Mouse (Mus musculus) retina, postnatal 1 day (tissue): ENCODE measurements around the gene Lhfp.
A peak's percentile ranks its signal among the peaks of the same experiment; 100 is the strongest.

Experiments
- DNase-seq: peaks from one replicate; pipeline ENCODE4 v3.0.0-alpha.2; 2012

Lhfp gene

DNA sequence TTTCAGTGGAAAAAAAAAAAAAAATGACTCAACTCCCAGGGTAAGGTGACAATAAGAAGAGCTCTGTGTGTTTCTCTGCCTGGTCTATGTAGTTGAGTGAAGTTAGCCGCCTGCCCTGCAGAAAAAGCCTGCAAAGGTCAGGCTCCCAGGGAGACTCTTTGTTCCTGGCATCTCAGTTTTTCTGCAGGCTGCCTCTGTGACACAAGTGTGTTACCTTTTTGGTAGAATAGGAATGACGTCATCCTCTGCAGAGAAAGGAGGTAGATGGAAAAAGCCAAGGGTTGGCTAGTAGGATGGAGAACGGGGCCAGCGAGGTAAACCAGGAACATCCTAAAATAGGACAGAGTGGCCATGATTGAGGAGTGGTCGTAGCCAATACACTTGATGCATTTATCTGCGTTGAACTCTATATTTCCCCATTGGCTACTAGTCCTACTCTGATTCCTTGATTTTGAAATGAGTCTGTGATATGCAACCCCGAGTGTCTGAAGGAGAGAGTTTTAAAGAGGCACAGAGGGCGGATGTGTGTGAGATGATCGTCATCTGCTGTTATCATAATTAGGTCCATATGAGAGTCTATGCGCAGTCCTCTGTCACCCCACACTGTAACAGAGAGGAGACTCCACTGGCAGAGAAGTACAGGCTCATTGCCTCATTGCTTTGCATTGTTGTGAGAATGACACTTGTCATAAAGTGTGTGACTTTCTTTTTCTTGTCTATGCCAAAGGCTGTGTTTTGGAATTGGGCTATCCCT, 132.2 kb downstream of the Lhfp start:
- no peak for DNase-seq

DNA sequence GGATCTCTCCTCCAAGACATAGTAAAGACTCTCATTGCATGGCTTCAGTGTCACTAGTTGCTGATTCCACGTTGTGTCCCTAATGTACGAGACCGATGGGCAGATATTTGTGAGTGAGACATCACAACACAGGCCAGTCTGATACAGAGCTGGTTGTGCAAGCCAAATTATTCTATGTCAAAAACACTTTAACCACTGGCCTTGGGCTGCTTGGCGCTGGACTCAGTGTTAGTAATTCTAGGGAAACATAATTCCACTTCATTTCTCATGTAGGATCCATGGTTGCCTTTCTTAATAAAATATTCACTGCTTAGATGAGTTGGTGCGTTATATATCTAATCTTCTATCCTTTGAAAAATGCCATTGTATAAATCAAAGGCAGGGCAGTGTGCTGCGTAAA, 138.6 kb downstream of the Lhfp start:
- no peak for DNase-seq

DNA sequence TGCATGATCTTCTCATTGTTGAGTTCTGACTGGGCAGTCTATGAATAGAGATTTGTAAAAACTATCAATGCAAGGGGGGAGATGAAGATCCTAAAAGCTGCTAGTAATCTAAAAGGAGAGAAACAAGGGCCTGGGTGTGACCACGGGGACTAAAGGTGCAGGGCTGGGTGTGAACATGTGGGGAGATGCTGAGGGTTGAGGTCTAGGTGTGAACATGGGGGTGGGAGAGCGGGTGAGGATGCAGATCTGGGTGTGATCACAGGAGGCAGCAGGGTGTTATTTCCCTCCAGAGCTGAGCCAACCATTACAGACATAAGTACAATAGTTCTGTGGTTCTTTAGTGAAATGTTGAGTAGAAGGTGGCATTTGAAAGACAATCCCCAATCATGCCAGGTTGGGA, 144.1 kb downstream of the Lhfp start:
- DNase-seq: no peak

DNA sequence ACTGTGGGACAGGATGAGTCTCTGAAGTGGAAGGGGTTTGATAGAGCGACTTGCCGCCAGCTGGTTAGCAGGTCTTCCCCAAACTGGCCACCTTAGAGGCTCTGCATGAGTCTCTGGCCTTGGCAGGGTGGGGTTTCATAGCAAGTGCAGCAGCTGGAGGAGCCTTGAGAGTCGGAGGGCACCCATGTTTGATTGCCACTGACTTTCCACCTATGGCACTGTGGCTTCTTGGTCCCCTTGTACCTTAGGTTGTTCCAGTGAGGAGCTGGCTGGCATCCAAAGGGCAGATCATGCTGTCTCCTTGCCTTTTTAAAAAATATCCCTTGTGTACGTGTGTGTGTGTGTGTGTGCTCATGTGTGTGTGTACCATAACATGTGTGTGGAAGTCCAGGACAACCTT, 152.1 kb downstream of the Lhfp start:
- DNase-seq: no peak

DNA sequence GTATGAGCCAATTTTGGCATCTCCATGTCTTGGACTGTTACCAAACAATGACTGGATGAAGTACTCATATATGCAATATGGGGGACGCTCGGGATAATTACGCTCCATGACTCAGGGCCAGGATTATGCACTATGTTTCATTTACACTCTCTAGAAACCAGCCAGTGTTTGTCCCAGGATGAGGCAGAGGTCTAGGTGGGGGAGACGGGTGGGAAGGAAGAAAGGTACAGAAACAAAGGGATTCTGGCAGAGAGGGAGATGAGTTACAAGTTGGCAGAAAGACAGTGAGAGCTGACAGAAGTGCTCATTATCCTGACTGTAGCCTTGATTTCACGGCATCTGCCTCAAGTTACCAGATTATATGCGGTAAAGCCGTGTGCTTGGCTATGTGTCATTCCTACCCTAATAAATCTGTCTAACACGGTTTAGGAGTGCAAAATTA, 154.4 kb downstream of the Lhfp start:
- no peak for DNase-seq

- DNase-seq: peak; percentile 24
These were observed 158.8 kb downstream of the Lhfp start for GRCm38 (mm10) chr3:53200175-53200574.

DNA sequence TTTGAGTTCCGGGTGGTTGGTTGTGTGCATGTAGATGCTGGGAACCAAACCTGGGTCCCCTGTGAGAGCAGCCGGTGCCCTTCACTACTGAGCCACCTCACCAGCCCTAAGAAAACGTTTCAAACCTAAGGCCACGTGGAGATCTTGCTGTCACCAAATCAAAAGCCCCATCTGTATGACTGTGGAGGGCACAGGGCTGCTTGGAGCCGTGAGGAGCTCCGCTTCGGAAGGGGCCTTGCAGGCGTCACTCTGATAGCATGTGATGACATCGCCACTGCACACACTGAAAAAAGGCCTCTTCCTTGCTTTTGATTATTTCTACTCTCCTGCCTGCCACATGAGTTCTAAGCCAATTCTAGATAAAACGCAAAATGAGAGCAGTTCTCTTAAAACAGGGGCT, 159.5 kb downstream of the Lhfp start:
- DNase-seq: no peak

DNA sequence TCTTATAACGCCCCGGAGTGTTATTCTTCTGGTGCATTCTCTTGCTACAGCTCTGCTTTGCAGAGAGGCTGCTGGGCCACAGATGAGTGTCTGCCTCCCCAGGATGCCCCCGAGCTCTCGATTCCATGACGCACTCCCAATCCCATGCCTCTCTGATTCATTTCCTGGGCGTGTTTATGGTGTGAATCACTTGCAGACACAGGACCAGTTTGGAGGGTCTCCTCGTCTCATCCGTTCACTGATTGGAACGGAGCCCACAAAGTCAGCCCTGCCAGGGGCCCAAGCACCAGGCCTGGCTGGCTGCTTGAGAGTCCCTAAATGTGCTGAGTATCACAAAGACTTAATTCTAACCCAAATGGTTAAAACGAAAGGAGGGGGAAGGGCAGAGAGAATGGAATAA, 160.3 kb downstream of the Lhfp start:
- DNase-seq: peak; percentile 52

- DNase-seq: no peak
These were observed 160.9 kb downstream of the Lhfp start for GRCm38 (mm10) chr3:53202184-53202583.

DNA sequence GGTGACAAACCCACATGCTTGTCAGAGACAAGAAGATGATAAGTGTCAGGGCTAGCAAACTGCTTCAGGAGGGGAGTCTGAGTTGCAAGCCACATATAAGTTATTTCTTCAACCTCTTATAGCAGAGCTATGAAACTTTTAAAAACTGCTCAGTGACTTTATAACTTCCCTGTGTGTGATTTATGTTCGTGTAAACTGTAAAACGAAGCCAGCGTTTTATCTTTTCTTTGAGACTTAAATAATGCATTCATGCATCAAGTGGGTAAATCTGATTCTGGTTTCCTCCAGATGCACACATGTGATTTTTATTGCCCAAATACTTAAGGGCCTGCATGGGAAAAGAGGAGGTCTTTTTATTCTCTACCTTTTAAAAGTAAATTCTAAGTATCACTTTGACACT, 161.4 kb downstream of the Lhfp start:
- no peak for DNase-seq

DNA sequence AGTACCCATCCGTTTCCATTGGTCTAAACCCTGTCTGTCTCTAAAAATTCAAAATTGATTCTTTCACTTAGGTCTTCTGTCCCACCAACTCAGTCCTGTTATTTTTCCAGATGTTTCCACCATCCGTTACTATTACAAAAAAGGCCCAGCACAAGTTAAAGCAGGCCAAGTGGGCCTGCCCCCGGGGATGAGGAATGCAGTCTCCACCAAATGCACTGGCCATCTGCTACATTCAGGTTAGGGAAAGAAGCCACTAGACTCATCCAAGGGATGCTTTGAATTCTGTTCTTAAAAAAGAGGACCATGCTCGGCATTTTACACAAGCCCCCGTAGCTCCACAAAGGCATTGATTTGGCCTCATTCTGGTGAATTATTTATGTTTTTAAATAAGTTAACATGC, 162.3 kb downstream of the Lhfp start:
- DNase-seq: no peak

DNA sequence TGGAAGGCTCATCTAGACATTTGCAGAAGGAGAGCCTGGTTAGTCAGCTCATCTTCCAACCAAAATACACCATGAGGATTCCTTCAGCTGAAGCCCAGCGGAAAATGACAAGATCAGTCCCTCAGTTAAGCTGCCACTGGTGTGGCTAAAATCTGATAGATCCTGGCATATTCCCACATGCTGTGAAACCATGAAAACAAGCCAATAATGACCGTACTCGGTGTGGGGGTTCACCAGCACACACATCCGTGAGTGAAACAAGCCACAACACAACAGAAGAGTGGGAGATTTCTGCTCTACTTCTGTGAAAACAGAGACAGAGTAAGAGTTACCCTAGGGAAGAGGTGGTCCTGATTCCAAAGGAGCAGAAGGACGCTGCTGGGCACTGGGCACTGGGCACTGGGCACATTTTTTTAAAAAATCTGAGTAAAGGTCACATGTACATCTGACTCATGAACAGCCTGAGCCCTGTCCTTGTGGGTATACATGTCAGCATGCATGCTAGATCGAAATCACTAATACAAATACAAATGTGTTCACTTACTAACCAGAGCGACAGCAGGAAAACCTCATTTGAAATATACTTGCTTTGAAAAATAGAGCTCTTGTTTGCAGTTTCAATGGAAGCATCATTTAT, 163.1 kb downstream of the Lhfp start:
- no peak for DNase-seq

DNA sequence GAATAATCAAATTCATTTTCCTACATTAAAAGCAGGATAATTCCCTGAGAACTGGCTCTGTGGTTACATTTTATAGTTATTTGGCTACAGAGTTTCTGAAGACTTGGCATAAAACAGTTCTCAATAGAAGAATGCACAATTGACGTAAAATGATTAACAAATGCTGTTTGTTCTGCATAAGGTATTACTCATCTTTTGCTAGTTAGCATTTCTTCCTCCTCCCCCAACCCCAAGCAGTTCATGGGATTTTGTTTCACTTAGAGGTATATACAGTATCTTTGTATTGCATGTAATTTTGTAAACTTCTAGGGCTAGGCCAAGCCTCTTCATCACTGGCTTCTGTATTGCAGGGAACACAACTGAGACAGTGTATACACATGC, 163.6 kb downstream of the Lhfp start:
- DNase-seq: no peak

- DNase-seq: no peak
These were observed 164.4 kb downstream of the Lhfp start for GRCm38 (mm10) chr3:53205706-53206105.

DNA sequence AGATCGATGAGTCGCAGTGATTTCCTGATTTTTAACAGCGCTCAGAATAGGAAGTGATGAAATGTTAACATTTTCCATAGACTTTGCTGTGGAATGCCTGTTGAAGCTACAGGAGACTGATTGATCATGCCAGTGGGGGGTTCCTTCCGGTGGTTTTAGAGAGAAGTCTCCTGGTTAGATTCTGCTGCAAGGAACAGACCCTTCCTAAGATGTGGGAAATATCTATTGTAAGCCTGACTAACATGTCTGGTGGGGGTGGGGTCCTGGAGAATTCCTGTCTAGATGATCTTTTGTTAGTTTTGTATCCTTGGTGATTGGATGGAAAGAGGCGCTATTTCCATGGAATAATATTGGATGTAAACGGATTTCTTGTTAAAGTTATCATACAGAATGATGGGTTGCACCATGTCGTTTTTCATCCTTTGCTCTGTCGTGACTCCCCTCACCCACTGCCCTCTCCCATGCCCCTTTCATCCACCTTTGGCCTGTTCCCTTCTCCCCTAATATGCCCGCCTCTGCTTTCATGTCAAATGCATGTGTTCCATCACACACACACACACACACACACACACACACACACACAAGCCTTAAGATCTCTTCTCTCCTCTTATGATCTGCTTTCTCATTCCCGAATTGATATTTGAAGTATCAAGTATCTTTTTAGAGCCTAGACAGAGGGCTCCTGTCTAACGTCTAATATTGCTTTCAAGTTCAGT, 165.3 kb downstream of the Lhfp start:
- no peak for DNase-seq

- DNase-seq: no peak
These were observed 165.8 kb downstream of the Lhfp start for GRCm38 (mm10) chr3:53207225-53207528.

GRCm38 (mm10) chr3:53210691-53211526, 169.6 kb downstream of the Lhfp start:
- DNase-seq: peak; percentile 72

- DNase-seq: no peak
These were observed 171.3 kb downstream of the Lhfp start for GRCm38 (mm10) chr3:53212599-53212998.

DNA sequence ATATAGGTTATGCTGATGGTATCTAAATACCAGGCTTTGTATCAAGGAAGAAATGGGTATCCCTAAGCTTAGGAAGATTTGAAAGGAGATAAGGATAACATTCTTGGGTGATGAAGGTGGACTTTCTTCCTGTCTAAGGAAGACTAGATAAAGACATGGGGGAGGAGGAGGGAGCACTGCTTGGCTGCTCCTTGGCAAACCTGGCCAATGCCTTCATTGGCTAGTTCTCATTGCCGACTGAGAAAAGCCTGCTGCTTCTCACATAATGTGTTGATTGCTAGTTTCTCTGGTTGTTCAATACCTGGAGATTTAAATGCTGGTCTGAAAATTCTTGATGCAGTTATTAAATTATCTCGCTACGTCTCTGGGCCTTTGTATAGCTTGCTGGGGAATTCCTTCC, 172.0 kb downstream of the Lhfp start:
- no peak for DNase-seq

DNA sequence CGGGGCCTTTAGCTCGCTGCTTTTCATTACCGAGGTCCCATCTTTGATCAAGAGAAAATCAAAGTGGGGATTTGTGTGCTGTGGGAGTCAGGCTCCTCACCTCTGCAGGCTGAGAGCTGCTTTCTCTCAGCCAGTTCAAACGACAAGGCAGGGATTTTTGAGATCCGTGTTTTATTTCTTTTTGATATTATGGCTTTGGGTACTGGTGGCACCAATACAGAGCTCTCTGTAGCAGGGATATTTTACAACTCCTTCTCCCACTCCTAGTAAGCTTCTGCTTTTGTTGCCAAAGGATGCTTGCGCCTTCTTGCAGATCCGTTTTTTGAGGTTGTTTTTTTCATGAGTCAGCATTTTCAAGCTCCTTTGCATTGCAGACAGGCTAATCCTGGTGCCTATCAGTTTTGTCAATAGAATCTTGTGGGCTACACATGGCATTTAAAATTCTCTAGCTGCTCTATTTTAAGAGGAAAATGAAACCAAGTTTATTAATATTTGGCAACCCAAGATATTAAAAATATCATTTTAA, 172.5 kb downstream of the Lhfp start:
- no peak for DNase-seq

DNA sequence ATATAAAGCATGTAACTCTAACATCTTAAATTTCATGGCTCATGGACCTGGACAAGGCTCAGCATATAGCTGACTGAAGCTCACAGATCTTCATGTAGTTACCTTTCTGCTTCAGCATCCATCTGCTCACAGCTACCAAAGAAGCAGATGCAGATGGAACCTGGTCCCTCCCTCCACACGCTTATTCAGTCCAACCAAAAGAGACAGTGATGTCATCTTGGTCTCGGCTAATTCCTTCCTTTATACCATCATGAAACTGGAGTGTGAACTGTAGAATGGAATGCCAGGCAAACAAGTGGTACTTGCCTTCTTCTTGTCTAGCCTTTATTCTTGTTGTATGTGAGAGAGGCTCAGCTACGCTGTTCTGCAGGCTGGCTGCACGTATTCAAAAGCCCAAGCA, 173.1 kb downstream of the Lhfp start:
- DNase-seq: no peak

GRCm38 (mm10) chr3:53217697-53218096, 176.4 kb downstream of the Lhfp start:
- DNase-seq: no peak
